In the genomic region with DNA sequence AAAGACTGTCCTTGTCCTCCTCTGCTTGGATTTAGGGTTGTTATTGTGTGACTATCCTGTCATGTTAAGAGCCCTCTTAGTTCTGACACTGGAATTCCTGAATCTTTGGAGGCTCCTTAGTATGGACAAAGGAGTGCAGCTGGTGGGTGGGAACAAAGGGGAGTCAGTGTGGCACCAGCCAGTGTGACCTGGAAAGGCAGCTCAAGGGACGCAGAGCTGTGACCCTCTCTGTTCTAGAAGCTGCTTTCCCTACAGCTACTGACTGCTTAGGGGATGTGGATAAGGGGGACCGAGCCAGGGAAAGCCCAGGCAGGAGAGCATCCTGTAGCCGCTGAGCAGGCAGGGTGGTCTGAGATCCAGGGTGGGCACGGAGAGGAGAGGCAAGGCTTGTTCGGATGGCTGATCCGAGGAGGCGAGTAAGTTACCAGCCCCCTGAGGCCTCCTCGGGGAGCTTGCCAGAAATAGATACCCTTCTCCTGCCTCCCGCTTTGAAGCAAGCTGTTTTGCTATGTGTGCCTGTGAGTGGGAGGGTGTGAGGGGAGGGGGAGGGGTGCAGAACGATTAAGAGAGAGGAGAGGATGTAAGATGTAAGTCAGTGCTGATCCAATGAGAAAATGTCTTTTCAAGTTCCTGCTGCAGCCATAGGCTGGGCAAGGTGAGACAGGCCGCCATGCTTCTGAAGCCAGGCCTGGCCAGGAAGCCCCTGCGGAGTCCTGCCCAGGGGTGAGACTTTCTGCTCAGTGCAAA, we compare ENCODE assay signal across 8 mouse cellular contexts.
A peak's percentile ranks its signal among the peaks of the same experiment; 100 is the strongest.
DNase-seq lines count a peak whose midpoint lies in the region; ATAC-seq and TF ChIP-seq lines count a peak whose summit lies in the region.

No protein-coding gene starts in this region.

- no peaks in the 10 kb centered on the region for H3K36me3 ChIP-seq in intestine, embryonic 15.5 days
- H3K36me3 ChIP-seq in intestine, postnatal 0 days (ENCODE audit: control insufficient read depth, insufficient read depth): no peaks in the 10 kb centered on the region
- no peaks in the 10 kb centered on the region for H3K36me3 ChIP-seq in hindbrain, embryonic 13.5 days
- no peaks in the 10 kb centered on the region for H3K36me3 ChIP-seq in midbrain, embryonic 16.5 days (ENCODE audit: control insufficient read depth, insufficient read depth, low read length)

- 0 out of 2 replicates have a peak, but pooled peaks have one; percentile 9 for ATAC-seq in intestine, embryonic 15.5 days
- ATAC-seq in intestine, postnatal 0 days: no peak
- peak; percentile 25; the same call in 1 of the 2 replicates for ATAC-seq in hindbrain, embryonic 13.5 days (ENCODE audit: low FRiP score)
- peak; percentile 50 for ATAC-seq in midbrain, embryonic 16.5 days

- H3K27me3 ChIP-seq in intestine, embryonic 15.5 days (replicated peaks): no peaks in the 10 kb centered on the region
- no peaks in the 10 kb centered on the region for H3K27me3 ChIP-seq in intestine, postnatal 0 days (replicated peaks; ENCODE audit: control insufficient read depth, insufficient read depth, low read length)
- H3K27me3 ChIP-seq in hindbrain, embryonic 13.5 days: peaks cover 37% of the 10 kb centered on the region
- no peaks in the 10 kb centered on the region; the same call in none of the 2 replicates for H3K27me3 ChIP-seq in midbrain, embryonic 16.5 days (ENCODE audit: control insufficient read depth, insufficient read depth, low read depth, low read length)

- DNase-seq in embryo, embryonic 10.5 days (ENCODE audit: low spot score): peak; percentile 47
- DNase-seq in spleen, postnatal 36 days (ENCODE audit: low spot score in 2 of 2): no peak
- no peak for DNase-seq in layer of hippocampus, adult 11-12 months (ENCODE audit: low spot score)
- DNase-seq in adrenal gland, postnatal 14 days: no peak

- 41% methylated on average over 12 of the region's 12 CpGs for WGBS in intestine, embryonic 15.5 days
- 56% methylated on average over 12 of the region's 12 CpGs for WGBS in intestine, postnatal 0 days
- WGBS in hindbrain, embryonic 13.5 days: 25% methylated on average over 12 of the region's 12 CpGs
- 15% methylated on average over 12 of the region's 12 CpGs for WGBS in midbrain, embryonic 16.5 days

- no peak for TF ChIP-seq CTCF in intestine, postnatal 0 days (IDR thresholded peaks at IDR 0.05; ENCODE audit: low read depth)

- H3K4me3 ChIP-seq in intestine, embryonic 15.5 days (replicated peaks): no peak overlapping the region
- no peak overlapping the region for H3K4me3 ChIP-seq in intestine, postnatal 0 days (ENCODE audit: low read depth, low read length)
- no peak overlapping the region for H3K4me3 ChIP-seq in hindbrain, embryonic 13.5 days
- no peak overlapping the region for H3K4me3 ChIP-seq in midbrain, embryonic 16.5 days (ENCODE audit: low read depth, low read length)

- no peak overlapping the region for H3K27ac ChIP-seq in intestine, embryonic 15.5 days
- no peak overlapping the region for H3K27ac ChIP-seq in intestine, postnatal 0 days (ENCODE audit: low read depth, low read length)
- no peak overlapping the region for H3K27ac ChIP-seq in hindbrain, embryonic 13.5 days
- peak overlapping the region; percentile 6; the same call in 1 of the 2 replicates for H3K27ac ChIP-seq in midbrain, embryonic 16.5 days (ENCODE audit: low read length)

- H3K9ac ChIP-seq in intestine, embryonic 15.5 days: no peak overlapping the region
- no peak overlapping the region for H3K9ac ChIP-seq in intestine, postnatal 0 days (ENCODE audit: low read depth, low read length)
- H3K9ac ChIP-seq in hindbrain, embryonic 13.5 days: peak overlapping the region; percentile 35; the same call in 1 of the 2 replicates
- 0 out of 2 replicates have a peak overlapping the region, but pooled peaks have one; percentile 10 for H3K9ac ChIP-seq in midbrain, embryonic 16.5 days (ENCODE audit: low read depth, low read length)

- H3K9me3 ChIP-seq in intestine, embryonic 15.5 days: no peaks in the 10 kb centered on the region
- no peaks in the 10 kb centered on the region for H3K9me3 ChIP-seq in intestine, postnatal 0 days (ENCODE audit: control insufficient read depth)
- no peaks in the 10 kb centered on the region for H3K9me3 ChIP-seq in hindbrain, embryonic 13.5 days
- H3K9me3 ChIP-seq in midbrain, embryonic 16.5 days (replicated peaks; ENCODE audit: control insufficient read depth, low read length, poor library complexity, severe bottlenecking): no peaks in the 10 kb centered on the region

- no peak overlapping the region for H3K4me2 ChIP-seq in intestine, embryonic 15.5 days (replicated peaks)
- H3K4me2 ChIP-seq in intestine, postnatal 0 days (replicated peaks; ENCODE audit: low read depth): no peak overlapping the region
- H3K4me2 ChIP-seq in hindbrain, embryonic 13.5 days: peak overlapping the region; percentile 10; the same call in 1 of the 2 replicates
- peak overlapping the region; percentile 9; the same call in 1 of the 2 replicates for H3K4me2 ChIP-seq in midbrain, embryonic 16.5 days (ENCODE audit: low read length)

- peaks cover 20% of the 10 kb centered on the region for H3K4me1 ChIP-seq in intestine, embryonic 15.5 days (replicated peaks)
- H3K4me1 ChIP-seq in intestine, postnatal 0 days (replicated peaks; ENCODE audit: control insufficient read depth, insufficient read depth, low read length): no peaks in the 10 kb centered on the region
- H3K4me1 ChIP-seq in hindbrain, embryonic 13.5 days (replicated peaks): peaks cover 42% of the 10 kb centered on the region
- peaks cover 23% of the 10 kb centered on the region for H3K4me1 ChIP-seq in midbrain, embryonic 16.5 days (ENCODE audit: control insufficient read depth, insufficient read depth, low read length)

Comparison
In these comparisons a context has a peak if more than half of its experiments do, and no peak if none do; other contexts are left out.
1. H3K4me2 ChIP-seq: peak in hindbrain, embryonic 13.5 days (single experiment) and midbrain, embryonic 16.5 days (single experiment); none in intestine, embryonic 15.5 days (single experiment) and intestine, postnatal 0 days (single experiment).
2. H3K9ac ChIP-seq: peak in hindbrain, embryonic 13.5 days (single experiment) and midbrain, embryonic 16.5 days (single experiment); none in intestine, embryonic 15.5 days (single experiment) and intestine, postnatal 0 days (single experiment).